ENCODE assay signal across 11 mouse cellular contexts in the genomic region with DNA sequence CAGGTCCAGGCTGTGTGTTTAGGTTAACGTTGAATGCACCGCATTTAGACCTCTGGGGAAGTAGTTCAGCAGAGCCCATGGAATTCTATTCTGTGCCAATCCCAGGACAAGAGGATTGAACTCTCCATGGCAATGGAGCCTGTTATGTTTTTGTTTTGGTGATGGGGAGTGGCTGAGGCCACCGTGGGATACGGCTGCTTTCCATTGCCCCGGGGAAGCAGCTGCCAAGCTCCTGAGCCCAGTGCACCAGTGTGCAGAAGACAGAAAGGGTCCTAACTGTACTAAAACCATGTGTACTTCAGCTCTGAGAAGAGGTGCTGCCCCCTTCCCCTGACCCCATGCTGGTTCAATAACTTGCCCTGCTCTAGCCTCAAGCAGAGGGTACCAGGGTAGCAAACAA. TPM values are rescaled to one million over a fixed set of nuclear protein-coding genes. Genes with fewer than 3 reads are reported as not detected.
DNase-seq lines count a peak whose midpoint lies in the region; ATAC-seq lines count a peak whose summit lies in the region.
"Had no signal": no experiment of that assay in that cellular context is flagged by ENCODE, and none has a peak within 500 bp of the region (broad histone marks: within the 10 kb centered on the region; RNA-seq: fewer than 3 reads in every experiment).

No protein-coding gene starts in this region.

- H3K4me2 ChIP-seq in lung, embryonic 16.5 days (ENCODE audit: low read depth, low read length), result no peak overlapping the region
- H3K4me2 ChIP-seq in forebrain, embryonic 16.5 days (ENCODE audit: low read length), result no peak overlapping the region
- no peak overlapping the region for H3K4me2 ChIP-seq in heart, embryonic 15.5 days
- no peak overlapping the region for H3K4me2 ChIP-seq in neural tube, embryonic 15.5 days
- H3K4me2 ChIP-seq: liver, embryonic 15.5 days had no signal

- H3K9me3 ChIP-seq in lung, embryonic 16.5 days (ENCODE audit: control insufficient read depth, low read length), result no peaks in the 10 kb centered on the region
- H3K9me3 ChIP-seq in forebrain, embryonic 16.5 days (ENCODE audit: control insufficient read depth, low read length), result no peaks in the 10 kb centered on the region
- H3K9me3 ChIP-seq in heart, embryonic 15.5 days (replicated peaks), result no peaks in the 10 kb centered on the region
- no peaks in the 10 kb centered on the region for H3K9me3 ChIP-seq in neural tube, embryonic 15.5 days (replicated peaks)
- H3K9me3 ChIP-seq: liver, embryonic 15.5 days had no signal

- no peaks in the 10 kb centered on the region for H3K27me3 ChIP-seq in lung, embryonic 16.5 days (ENCODE audit: control insufficient read depth, insufficient read depth, low read depth, low read length)
- H3K27me3 ChIP-seq in forebrain, embryonic 16.5 days (replicated peaks; ENCODE audit: control insufficient read depth, insufficient read depth, low read length), result no peaks in the 10 kb centered on the region
- no peaks in the 10 kb centered on the region for H3K27me3 ChIP-seq in heart, embryonic 15.5 days
- H3K27me3 ChIP-seq in neural tube, embryonic 15.5 days (replicated peaks), result no peaks in the 10 kb centered on the region
- H3K27me3 ChIP-seq: liver, embryonic 15.5 days had no signal

- 70% methylated on average over 5 of the region's 5 CpGs for WGBS in lung, embryonic 16.5 days
- 8% methylated on average over 5 of the region's 5 CpGs for WGBS in forebrain, embryonic 16.5 days
- 30% methylated on average over 5 of the region's 5 CpGs for WGBS in heart, embryonic 15.5 days
- 24% methylated on average over 5 of the region's 5 CpGs for WGBS in neural tube, embryonic 15.5 days

- no peak overlapping the region for H3K4me3 ChIP-seq in lung, embryonic 16.5 days (ENCODE audit: low read length)
- no peak overlapping the region for H3K4me3 ChIP-seq in forebrain, embryonic 16.5 days (replicated peaks; ENCODE audit: low read length)
- H3K4me3 ChIP-seq in heart, embryonic 15.5 days, result no peak overlapping the region
- H3K4me3 ChIP-seq in neural tube, embryonic 15.5 days (replicated peaks), result no peak overlapping the region
- H3K4me3 ChIP-seq: erythroblast, embryonic 14.5 days; liver, embryonic 15.5 days; myocyte had no signal

- H3K36me3 ChIP-seq in lung, embryonic 16.5 days (ENCODE audit: control insufficient read depth, insufficient read depth, low read length), result no peaks in the 10 kb centered on the region
- H3K36me3 ChIP-seq in forebrain, embryonic 16.5 days (ENCODE audit: control insufficient read depth, insufficient read depth), result no peaks in the 10 kb centered on the region
- H3K36me3 ChIP-seq in heart, embryonic 15.5 days, result peaks cover 21% of the 10 kb centered on the region
- no peaks in the 10 kb centered on the region for H3K36me3 ChIP-seq in neural tube, embryonic 15.5 days
- H3K36me3 ChIP-seq: liver, embryonic 15.5 days had no signal

- H3K4me1 ChIP-seq in lung, embryonic 16.5 days (replicated peaks; ENCODE audit: control insufficient read depth, insufficient read depth, low read length), result peaks cover 67% of the 10 kb centered on the region
- peaks cover 14% of the 10 kb centered on the region for H3K4me1 ChIP-seq in forebrain, embryonic 16.5 days (replicated peaks; ENCODE audit: control insufficient read depth, insufficient read depth, low read length)
- H3K4me1 ChIP-seq in heart, embryonic 15.5 days (replicated peaks), result peaks cover 95% of the 10 kb centered on the region
- H3K4me1 ChIP-seq in neural tube, embryonic 15.5 days, result peaks cover 34% of the 10 kb centered on the region

- peak overlapping the region; percentile 67 for H3K27ac ChIP-seq in lung, embryonic 16.5 days (ENCODE audit: low read length)
- no peak overlapping the region for H3K27ac ChIP-seq in forebrain, embryonic 16.5 days (ENCODE audit: low read length)
- H3K27ac ChIP-seq in heart, embryonic 15.5 days, result peak overlapping the region; percentile 92
- no peak overlapping the region for H3K27ac ChIP-seq in neural tube, embryonic 15.5 days (replicated peaks)
- H3K27ac ChIP-seq: liver, embryonic 15.5 days had no signal

- no peak overlapping the region for H3K9ac ChIP-seq in lung, embryonic 16.5 days (ENCODE audit: low read length)
- H3K9ac ChIP-seq in forebrain, embryonic 16.5 days (replicated peaks; ENCODE audit: low read depth, low read length), result no peak overlapping the region
- H3K9ac ChIP-seq in heart, embryonic 15.5 days, result 0 out of 2 replicates have a peak overlapping the region, but pooled peaks have one; percentile 22
- no peak overlapping the region for H3K9ac ChIP-seq in neural tube, embryonic 15.5 days (replicated peaks)
- H3K9ac ChIP-seq: liver, embryonic 15.5 days had no signal

- DNase-seq in lung, postnatal 4 days, result no peak
- no peak for DNase-seq in gastrocnemius, postnatal 25 days
- no peak for DNase-seq in gastrocnemius, postnatal 10 days
- DNase-seq: right cerebral cortex, postnatal 14 days had no signal

- no peak for ATAC-seq in lung, embryonic 16.5 days (ENCODE audit: low read depth)
- ATAC-seq in forebrain, embryonic 16.5 days, result peak; percentile 70
- ATAC-seq in heart, embryonic 15.5 days (replicated peaks; ENCODE audit: insufficient number of reproducible peaks, insufficient read depth, low FRiP score, low read depth), result no peak
- 0 out of 2 replicates have a peak, but pooled peaks have one; percentile 25 for ATAC-seq in neural tube, embryonic 15.5 days (ENCODE audit: low FRiP score)

RNA-seq across cellular contexts. Expression of gene Mical2, which starts 47.0 kb away (rescaled TPM):
- polyA plus RNA-seq in lung, embryonic 16.5 days (2015; fragmentation: Nextera tagmentation; extraction: Ambion mirVana), result 27.3 and 27.6 TPM in 2 replicates
- polyA plus RNA-seq in forebrain, embryonic 16.5 days (2015; fragmentation: Nextera tagmentation; extraction: Ambion mirVana), result 10.0 and 11.1 TPM in 2 replicates
- polyA plus RNA-seq in heart, embryonic 15.5 days (2015; fragmentation: Nextera tagmentation; extraction: Ambion mirVana), result 132 and 134 TPM in 2 replicates
- 3.9 and 6.2 TPM in 2 replicates for polyA plus RNA-seq in neural tube, embryonic 15.5 days (2015; fragmentation: Nextera tagmentation; extraction: Ambion mirVana)
- total RNA-seq in gastrocnemius, postnatal 25 days (2021), result 100 to 1,000 TPM in 1 of 2 experiments, 10 to 100 TPM in 1; 36.1 to 131 TPM
- total RNA-seq in gastrocnemius, postnatal 10 days (2021), result 10 to 100 TPM; 41.4 to 50.9 TPM
- polyA plus RNA-seq: erythroblast, embryonic 14.5 days had no signal

Comparison
In these comparisons a context has a peak if more than half of its experiments do, and no peak if none do; other contexts are left out.
1. ATAC-seq: peak in forebrain, embryonic 16.5 days (single experiment) and neural tube, embryonic 15.5 days (single experiment); none in lung, embryonic 16.5 days (single experiment) and heart, embryonic 15.5 days (single experiment).
2. H3K27ac ChIP-seq: peak in lung, embryonic 16.5 days (single experiment) and heart, embryonic 15.5 days (single experiment); none in forebrain, embryonic 16.5 days (single experiment) and neural tube, embryonic 15.5 days (single experiment).